Mouse (Mus musculus) heart, adult 9 months (tissue): Measurements from ENCODE around the gene Nop14.
"Not testable (repeated sequence)": the region's sequence is repeated elsewhere in the genome, so short reads cannot be mapped to it uniquely, and the experiment has no call there.

ENCODE experiments used
- DNase-seq, 2 experiments: peaks; one replicate each; pipeline ENCODE4 v3.0.0; 2022; ENCODE audit warnings: low spot score in 2 of 2

Nop14 gene

DNA sequence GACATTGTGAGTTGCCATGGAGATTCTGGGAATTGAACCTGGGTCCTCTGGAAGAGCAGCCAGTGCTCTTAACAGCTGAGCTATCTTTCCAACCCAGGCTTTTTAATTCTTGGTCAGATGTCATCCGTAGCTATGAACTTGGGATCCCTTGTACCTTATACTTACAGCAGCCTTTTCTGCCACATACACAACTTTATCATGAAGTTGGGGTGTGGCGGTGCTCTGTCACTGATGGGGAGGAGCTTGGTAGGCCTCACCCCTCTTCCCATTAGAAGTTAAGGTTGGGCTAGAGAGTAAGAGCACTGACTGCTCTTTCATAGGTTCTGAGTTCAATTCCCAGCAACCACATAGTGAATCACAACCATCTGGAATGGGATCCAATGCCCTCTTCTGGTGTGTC, 27.0 kb downstream of the Nop14 start:
- DNase-seq = no peak

DNA sequence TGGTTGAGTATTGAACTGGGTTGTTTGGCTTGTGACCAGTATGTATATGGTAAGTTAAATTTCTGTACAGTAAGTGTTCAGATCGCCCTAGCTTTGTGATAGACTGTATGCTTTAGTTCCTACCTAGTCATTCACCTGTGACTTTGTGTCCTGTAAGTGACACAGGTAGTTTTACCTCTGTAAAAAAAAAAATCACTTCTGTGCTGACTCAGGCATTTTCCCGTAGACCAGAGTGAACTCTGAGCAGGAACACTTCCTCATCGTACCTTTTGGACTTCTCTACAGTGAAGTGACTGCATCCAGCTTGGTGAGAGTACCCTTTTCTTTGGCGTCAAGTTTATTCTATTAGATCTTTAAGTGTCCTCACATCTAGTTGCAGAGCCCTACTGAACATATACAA, 50.0 kb downstream of the Nop14 start:
- no peak for DNase-seq

DNA sequence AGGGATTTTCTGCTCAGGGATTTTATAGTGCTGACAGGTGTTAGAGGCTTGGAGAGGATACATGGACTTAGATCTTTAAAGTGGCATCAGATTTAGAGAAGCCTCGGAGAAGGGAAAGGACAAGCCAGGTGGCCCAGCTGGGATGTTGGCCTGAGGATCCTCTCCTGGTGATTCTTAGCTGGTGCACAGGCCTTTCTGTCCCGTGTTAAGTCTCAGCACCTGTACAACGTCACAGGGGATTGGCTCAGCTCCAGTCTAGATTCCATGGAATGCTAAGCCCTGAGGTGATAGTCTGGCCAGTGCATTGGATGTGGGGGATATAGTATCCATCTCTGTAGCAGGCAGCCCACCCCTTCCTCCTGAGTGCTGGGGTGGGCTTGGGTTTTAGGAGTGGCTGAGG, 51.7 kb downstream of the Nop14 start:
- DNase-seq = no peak

DNA sequence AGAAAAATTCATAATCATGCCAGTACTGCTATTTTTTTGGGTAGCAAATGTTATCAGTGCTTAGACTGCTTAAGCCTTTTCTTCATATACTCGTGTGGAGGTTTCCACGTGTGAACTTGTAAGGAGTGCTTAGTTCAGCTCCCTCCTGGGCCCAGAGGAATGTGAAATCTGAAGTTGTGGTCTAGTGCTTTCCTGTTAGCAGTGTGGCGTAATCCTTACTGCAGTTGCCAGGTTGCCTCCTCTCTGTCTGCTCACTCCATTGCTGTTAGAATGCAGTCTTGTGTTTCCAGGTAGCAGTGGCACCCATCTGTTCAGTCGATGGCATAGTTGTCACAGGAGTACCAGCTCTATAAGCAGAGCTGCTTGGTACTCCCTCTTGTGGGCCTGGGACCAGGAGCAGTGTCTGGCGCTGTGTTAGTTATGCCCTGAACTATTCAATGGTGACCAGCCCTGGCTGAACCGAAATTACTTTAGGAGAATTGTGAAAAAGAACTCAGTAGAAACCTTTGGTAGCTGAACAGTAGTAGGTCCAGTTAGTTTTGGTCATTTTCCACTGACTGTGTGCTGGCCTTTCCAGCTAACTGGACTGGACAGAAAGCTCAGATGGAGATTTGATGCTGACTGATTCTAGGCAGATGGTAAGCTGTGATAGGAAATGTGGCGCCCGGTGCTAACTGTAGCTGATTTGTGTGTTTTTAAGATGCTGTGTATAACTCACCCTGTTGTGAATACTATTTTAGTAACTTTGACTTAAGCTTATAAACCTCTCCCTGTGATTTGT, 52.7 kb downstream of the Nop14 start:
- DNase-seq = no peak

DNA sequence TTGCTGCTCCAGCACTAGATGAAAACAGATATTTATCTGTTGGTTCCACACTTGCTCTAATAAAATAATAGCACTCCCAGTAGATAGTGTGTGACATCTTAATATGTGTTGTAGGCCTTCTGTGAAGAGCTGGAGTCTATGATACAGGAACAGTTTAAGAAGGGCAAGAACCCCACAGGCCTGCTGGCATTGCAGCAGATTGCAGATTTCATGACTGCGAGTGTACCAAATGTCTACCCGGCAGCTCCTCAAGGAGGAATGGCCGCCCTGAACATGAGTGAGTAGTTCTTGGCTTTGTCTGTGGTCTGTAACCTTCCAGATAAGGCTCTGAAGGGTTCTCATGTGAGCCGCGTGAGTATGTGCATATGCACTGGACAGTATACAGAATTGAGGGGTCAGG, 55.4 kb downstream of the Nop14 start:
- no peak for DNase-seq

DNA sequence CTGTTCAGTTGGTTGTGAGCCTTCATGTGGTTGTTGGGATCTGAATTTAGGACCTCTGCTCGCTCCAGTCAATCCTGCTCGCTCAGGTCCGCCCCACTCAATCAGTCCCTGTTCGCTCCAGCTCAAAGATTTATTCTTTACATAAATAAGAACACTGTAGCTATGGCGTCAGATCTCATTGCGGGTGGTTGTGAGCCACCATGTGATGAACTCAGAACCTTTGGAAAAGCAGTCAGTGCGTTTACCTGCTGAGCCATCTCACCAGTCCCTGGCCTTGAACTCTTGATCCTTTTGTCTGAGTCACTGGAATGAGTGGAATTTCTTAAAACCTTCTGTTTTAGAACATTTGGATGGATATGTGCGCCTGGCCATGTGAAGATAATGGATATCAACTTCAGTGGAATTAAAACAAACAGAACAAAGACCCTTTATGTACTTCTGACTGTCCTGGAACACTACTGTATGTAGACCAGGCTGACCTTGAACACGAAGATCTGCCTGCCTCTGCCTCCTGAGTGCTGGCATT, 66.7 kb downstream of the Nop14 start:
- DNase-seq = no peak

DNA sequence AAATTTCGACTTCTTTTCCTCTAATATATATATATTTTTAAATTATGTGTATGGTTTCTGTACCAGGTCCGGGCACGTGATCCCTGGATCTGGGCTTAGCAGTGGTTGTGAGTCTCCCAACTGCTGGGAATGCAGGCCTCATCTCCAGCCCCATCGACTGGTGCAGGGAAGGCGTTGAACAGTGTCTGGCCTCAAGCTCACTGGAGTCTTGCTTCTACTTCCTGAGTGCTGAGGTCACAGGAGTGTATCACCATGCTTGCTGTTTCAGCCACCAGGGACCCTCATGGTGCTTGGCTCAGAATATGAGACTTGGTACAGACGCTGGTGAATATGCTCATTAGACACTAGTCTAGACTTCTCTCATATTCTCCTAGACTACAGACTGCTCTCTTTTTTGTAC, 67.3 kb downstream of the Nop14 start:
- no peak for DNase-seq

DNA sequence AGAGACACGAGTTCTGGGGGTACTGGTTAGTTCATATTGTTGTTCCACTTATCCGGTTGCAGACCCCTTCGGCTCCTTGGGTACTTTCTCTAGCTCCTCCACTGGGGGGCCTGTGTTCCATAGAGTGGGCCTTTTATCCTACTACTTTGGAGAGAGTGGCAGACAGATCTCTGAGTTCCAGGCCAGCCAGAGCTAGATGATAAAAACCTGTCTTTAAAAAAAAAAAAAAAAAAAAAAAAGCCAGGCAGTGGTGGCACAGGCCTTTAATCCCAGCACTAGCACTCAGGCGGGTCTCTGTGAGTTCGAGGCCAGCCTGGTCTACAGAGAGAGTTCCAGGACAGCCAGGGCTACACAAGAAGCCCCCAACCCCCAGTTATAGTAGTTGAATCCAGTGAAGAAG, 67.7 kb downstream of the Nop14 start:
- not testable (repeated sequence) for DNase-seq

DNA sequence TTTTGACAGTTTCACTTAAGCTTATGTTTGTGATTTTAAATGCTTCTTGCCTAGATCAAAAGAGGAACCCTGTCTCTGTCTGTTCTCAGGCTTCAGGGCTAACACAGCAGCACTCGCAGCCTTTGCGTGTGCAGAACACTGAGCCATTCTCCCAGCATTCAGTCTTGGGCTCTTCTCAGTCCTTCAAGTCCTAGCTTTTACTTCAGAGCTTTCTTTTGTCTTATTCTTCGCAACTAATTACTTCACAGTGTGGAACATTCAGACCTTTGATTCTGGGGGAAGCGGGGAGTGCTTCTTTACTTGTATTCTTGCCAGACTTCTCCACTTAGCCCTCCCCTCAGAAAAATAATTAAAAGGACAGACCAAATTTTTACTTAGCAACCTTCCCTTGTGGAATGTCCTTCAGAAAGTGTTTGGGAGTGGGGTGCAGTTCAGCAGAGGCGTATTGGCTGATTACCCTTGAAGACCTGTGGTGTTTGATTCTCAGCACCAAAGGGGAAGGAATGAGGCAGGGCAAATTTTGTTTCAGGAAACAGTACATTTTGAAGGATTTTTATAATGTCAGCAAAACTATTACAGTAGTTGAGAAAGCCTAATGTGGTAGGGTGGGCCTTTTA, 68.5 kb downstream of the Nop14 start:
- DNase-seq = no peak

DNA sequence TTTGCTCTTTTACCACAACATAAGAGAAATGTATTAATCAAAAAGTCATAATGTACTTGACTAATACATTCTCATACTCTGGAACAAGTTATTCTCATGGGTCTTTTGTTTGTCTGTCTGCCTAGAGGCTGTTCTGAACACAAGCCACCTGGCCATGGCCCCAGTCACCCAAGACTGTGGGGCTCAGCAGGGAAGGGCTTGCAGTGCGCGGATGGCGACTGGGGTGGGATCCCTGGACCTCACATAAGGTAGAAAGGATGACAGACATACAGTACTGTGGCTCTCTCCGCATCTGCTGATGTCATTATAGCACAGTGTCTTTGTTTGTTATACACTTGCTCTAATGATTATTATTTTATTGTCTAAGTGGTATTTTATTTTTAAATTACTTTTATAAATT, 69.2 kb downstream of the Nop14 start:
- no peak for DNase-seq

DNA sequence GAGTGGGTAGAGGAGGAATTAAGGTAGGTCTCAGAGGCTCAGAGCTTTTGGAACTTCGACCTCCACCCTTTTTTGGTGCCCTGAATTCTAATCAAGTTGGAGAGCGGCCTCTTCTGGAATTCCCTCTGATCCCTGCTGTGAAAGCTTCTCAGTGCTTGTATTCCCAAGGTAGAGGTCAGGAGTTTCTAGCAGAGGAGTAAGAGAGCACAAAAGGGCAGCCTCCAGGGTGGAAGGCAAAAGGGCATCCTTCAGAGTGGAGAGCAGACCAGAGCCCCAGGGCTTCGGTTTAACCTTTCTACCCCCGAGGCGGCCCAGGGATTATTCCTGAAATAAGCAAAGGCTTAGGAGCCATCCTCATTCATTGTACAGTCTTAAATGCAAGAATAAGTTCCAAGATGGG, 69.9 kb downstream of the Nop14 start:
- DNase-seq = no peak
